Mouse (Mus musculus) stomach, embryonic 14.5 days (tissue): ENCODE results near the gene Wdr70. TPM values are rescaled to one million over a fixed set of nuclear protein-coding genes. Genes with fewer than 3 reads are reported as not detected.

Source experiments
- ATAC-seq: fragments of 200-750 bp; cut with Nextera tagmentation; 2 replicates; pipeline ENCODE4 v1.8.0; 2017; ENCODE audit warnings: low read depth, moderate TSS enrichment; ENCODE audit not compliant: insufficient number of reproducible peaks, insufficient read depth, low FRiP score
- H3K27ac ChIP-seq: fragments of 300-500 bp; sonication (generic); 2 replicates; pipeline ENCODE4 v1.5.1; 2014; ENCODE audit warnings: mild to moderate bottlenecking, low read length, moderate library complexity, mixed read lengths
- H3K27me3 ChIP-seq: fragments of 300-500 bp; sonication (generic); 2 replicates; pipeline ENCODE4 v1.6.1; 2014; ENCODE audit warnings: low read length, control low read depth, mixed read lengths; ENCODE audit not compliant: control insufficient read depth, insufficient read depth
- H3K36me3 ChIP-seq: fragments of 300-500 bp; sonication (generic); 2 replicates; pipeline ENCODE4 v1.6.1; 2014; ENCODE audit warnings: mild to moderate bottlenecking, control low read depth, low read length, moderate library complexity, mixed read lengths; ENCODE audit not compliant: control insufficient read depth, insufficient read depth
- H3K4me1 ChIP-seq: fragments of 300-500 bp; sonication (generic); 2 replicates; pipeline ENCODE4 v1.6.1; 2014; ENCODE audit warnings: low read length, control low read depth, mixed read lengths; ENCODE audit not compliant: control insufficient read depth, insufficient read depth
- H3K4me2 ChIP-seq: fragments of 300-500 bp; sonication (generic); replicated peaks from 2 replicates; pipeline ENCODE4 v1.6.1; 2014; ENCODE audit warnings: low read depth, low read length, control low read depth
- H3K4me3 ChIP-seq: fragments of 300-500 bp; sonication (generic); 2 replicates; pipeline ENCODE4 v1.5.1; 2014; ENCODE audit warnings: low read depth, low read length, control low read depth
- H3K9ac ChIP-seq: fragments of 300-500 bp; sonication (generic); replicated peaks from 2 replicates; pipeline ENCODE4 v1.6.1; 2014; ENCODE audit warnings: low read depth, mild to moderate bottlenecking, control low read depth, low read length, moderate library complexity, mixed read lengths
- H3K9me3 ChIP-seq: fragments of 300-500 bp; sonication (generic); 2 replicates; pipeline ENCODE4 v1.6.1; 2016; ENCODE audit warnings: low read depth, low read length, control low read depth; ENCODE audit not compliant: control insufficient read depth
- WGBS: fragments of 180-500 bp; shearing (Covaris S2); extraction: QIAGEN DNeasy Blood & Tissue Kit; methylation state at CpG from one replicate; pipeline ENCODE4 v1.1.7; 2014; 5-methylcytosine and 5-hydroxymethylcytosine counted together
- microRNA-seq: library from miRNA; unstranded; fragments of <30 nt; microRNA quantifications from one replicate; pipeline ENCODE4, GENCODE M21; 2016
- polyA plus RNA-seq: library from polyadenylated mRNA; unstranded; fragments of >200 nt; fragmentation: Nextera tagmentation; extraction: Ambion mirVana; gene quantifications from 2 replicates; pipeline ENCODE4 v1.2.1, GENCODE M21; 2014

Wdr70 gene
- polyA plus RNA-seq, 1 experiment from 2014 or later = 59.1 TPM

GRCm38 (mm10) chr15:7825530-7825929 is 273.5 kb downstream of the Wdr70 start:
- no peaks in the 10 kb centered on the region for H3K36me3 ChIP-seq
- no peak overlapping the region for H3K4me3 ChIP-seq
- no peaks in the 10 kb centered on the region for H3K27me3 ChIP-seq
- no peak overlapping the region for H3K27ac ChIP-seq
- H3K9ac ChIP-seq = no peak overlapping the region
- H3K9me3 ChIP-seq = no peaks in the 10 kb centered on the region
- peaks cover 8% of the 10 kb centered on the region; the same call in 1 of the 2 replicates for H3K4me1 ChIP-seq
- H3K4me2 ChIP-seq = no peak overlapping the region
- WGBS = 35% methylated on average over 6 of the region's 6 CpGs
- peak; percentile 74; the same call in 1 of the 2 replicates for ATAC-seq

DNA sequence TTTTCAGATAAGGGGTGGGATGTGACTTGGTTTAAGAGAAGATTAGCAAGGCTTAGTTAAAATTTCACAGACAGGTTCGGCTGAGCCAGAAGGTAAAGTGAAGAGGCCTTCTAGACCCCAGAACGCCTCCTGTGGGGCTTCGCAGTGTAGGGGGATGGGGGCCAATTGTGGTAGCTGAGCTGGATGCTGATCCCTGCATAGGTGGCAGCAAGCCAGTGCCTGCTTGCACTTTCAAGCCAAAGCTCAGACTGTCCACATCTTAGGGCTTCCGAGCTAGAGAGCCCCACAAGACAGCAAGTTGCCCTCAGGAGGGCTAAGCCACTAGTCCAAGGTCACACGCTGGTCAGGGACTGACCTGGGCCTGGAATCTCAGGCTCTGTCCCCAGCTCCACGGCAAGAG is 275.1 kb downstream of the Wdr70 start:
- Histone ChIP-seq H3K4me1 (peaks cover 8% of the 10 kb centered on the region; the same call in 1 of the 2 replicates), H3K27ac (no peak overlapping the region), H3K4me2 (no peak overlapping the region), H3K36me3 (peaks cover 3% of the 10 kb centered on the region; the same call in 1 of the 2 replicates), H3K27me3 (no peaks in the 10 kb centered on the region), H3K9me3 (no peaks in the 10 kb centered on the region), H3K4me3 (no peak overlapping the region), H3K9ac (no peak overlapping the region)
- 63% methylated on average over 6 of the region's 6 CpGs for WGBS
- ATAC-seq = no peak

Small RNA genes lying within 50 kb of the gene (microRNA-seq; reads per million reads assigned to microRNA genes)
- gene Gm27529 = not detected

Other genes starting within 250 kb of the Wdr70 start
- 21.7 and 22.7 TPM in 2 replicates for gene Nup155, start 10.1 kb upstream of the Wdr70 start, polyA plus RNA-seq
- 17.7 and 19.1 TPM in 2 replicates for gene Cplane1, start 69.9 kb upstream of the Wdr70 start, polyA plus RNA-seq